Mouse (Mus musculus) midbrain, embryonic 15.5 days (tissue): ENCODE results near the gene Eml6. TPM values are rescaled to one million over a fixed set of nuclear protein-coding genes. Genes with fewer than 3 reads are reported as not detected.
A peak's percentile ranks its signal among the peaks of the same experiment; 100 is the strongest.
"Not testable (repeated sequence)": the region's sequence is repeated elsewhere in the genome, so short reads cannot be mapped to it uniquely, and the experiment has no call there.

ENCODE experiments used
- ATAC-seq: fragments of 200-750 bp; cut with Nextera tagmentation; replicated peaks from 2 replicates; pipeline ENCODE4 v1.8.0; 2017; ENCODE audit warnings: moderate TSS enrichment
- H3K27ac ChIP-seq: fragments of 300-500 bp; sonication (generic); 2 replicates; pipeline ENCODE4 v1.5.1; 2015; ENCODE audit warnings: mild to moderate bottlenecking, inconsistent platforms
- H3K27me3 ChIP-seq: fragments of 300-500 bp; sonication (generic); replicated peaks from 2 replicates; pipeline ENCODE4 v1.6.1; 2015; ENCODE audit warnings: inconsistent platforms
- H3K36me3 ChIP-seq: fragments of 300-500 bp; sonication (generic); replicated peaks from 2 replicates; pipeline ENCODE4 v1.6.1; 2015; ENCODE audit warnings: inconsistent platforms
- H3K4me1 ChIP-seq: fragments of 300-500 bp; sonication (generic); 2 replicates; pipeline ENCODE4 v1.6.1; 2015; ENCODE audit warnings: inconsistent platforms
- H3K4me2 ChIP-seq: fragments of 300-500 bp; sonication (generic); 2 replicates; pipeline ENCODE4 v1.6.1; 2015; ENCODE audit warnings: inconsistent platforms, mild to moderate bottlenecking, moderate library complexity
- H3K4me3 ChIP-seq: fragments of 300-500 bp; sonication (generic); 2 replicates; pipeline ENCODE4 v1.5.1; 2015; ENCODE audit warnings: mild to moderate bottlenecking, inconsistent platforms
- H3K9ac ChIP-seq: fragments of 300-500 bp; sonication (generic); 2 replicates; pipeline ENCODE4 v1.6.1; 2015; ENCODE audit warnings: mild to moderate bottlenecking, inconsistent platforms
- H3K9me3 ChIP-seq: fragments of 300-500 bp; sonication (generic); 2 replicates; pipeline ENCODE4 v1.6.1; 2016; ENCODE audit warnings: inconsistent platforms
- WGBS: fragments of 180-500 bp; shearing (Covaris S2); methylation state at CpG from one replicate; pipeline ENCODE4 v1.1.7; 2015; ENCODE audit warnings: mixed read lengths; 5-methylcytosine and 5-hydroxymethylcytosine counted together
- polyA plus RNA-seq: library from polyadenylated mRNA; unstranded; fragments of >200 nt; fragmentation: Nextera tagmentation; extraction: Ambion mirVana; gene quantifications from 2 replicates; pipeline ENCODE4 v1.2.1, GENCODE M21; 2015

The Eml6 gene
- polyA plus RNA-seq, 1 experiment from 2014 or later, result 7.7 TPM

DNA sequence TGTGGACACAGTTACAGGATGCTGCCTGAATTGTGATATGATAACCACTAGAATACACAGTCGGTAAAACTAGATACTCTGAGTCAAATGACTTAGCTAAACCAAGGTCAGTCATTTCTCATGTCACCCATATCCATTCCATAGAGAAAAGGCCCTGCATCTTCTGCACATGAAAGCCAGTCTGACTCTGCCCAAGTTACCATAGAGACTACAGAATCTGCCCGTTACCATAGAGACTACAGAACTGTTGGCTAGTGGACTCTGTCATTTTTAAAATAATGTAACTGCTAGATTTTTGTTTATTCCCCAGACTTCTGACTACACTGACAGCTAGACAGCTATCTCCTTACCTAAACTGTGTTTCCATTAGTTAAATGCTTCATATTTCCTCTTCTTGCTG, 198.1 kb downstream of the Eml6 start:
- no peaks in the 10 kb centered on the region for H3K9me3 ChIP-seq
- H3K4me3 ChIP-seq, result no peak overlapping the region
- no peaks in the 10 kb centered on the region for H3K4me1 ChIP-seq
- H3K9ac ChIP-seq, result no peak overlapping the region
- no peak overlapping the region for H3K4me2 ChIP-seq
- no peak overlapping the region for H3K27ac ChIP-seq
- ATAC-seq, result 0 out of 2 replicates have a peak, but pooled peaks have one; percentile 50
- H3K27me3 ChIP-seq, result no peaks in the 10 kb centered on the region; the same call in none of the 2 replicates
- H3K36me3 ChIP-seq, result no peaks in the 10 kb centered on the region
- WGBS, result 80% methylated on average over 2 of the region's 2 CpGs

DNA sequence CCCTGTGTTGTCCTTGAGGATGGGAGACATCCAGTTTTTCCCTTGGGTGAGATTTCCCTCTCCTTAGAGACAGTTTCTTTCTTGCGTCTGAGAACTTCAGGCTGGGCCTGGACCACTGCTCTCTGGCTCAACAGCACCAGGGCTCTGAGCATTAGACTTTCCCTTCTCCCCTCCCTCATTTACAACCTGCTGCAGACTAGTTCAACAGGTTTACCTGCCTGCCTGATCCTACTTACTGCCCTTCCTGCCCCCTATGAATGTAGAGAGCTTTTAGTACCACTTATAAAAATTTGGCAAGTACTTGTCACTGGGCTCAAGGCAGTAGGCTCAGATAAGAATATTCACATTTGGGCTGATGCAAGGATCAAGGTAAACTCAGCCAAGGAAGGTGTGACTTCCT, 199.8 kb downstream of the Eml6 start:
- no peaks in the 10 kb centered on the region for H3K4me1 ChIP-seq
- H3K36me3 ChIP-seq, result no peaks in the 10 kb centered on the region
- H3K27me3 ChIP-seq, result no peaks in the 10 kb centered on the region; the same call in none of the 2 replicates
- ATAC-seq, result no peak
- no peaks in the 10 kb centered on the region for H3K9me3 ChIP-seq
- no peak overlapping the region for H3K4me2 ChIP-seq
- H3K9ac ChIP-seq, result no peak overlapping the region
- WGBS, result 85% methylated on average over 1 of the region's 1 CpGs
- H3K4me3 ChIP-seq, result no peak overlapping the region
- H3K27ac ChIP-seq, result no peak overlapping the region

DNA sequence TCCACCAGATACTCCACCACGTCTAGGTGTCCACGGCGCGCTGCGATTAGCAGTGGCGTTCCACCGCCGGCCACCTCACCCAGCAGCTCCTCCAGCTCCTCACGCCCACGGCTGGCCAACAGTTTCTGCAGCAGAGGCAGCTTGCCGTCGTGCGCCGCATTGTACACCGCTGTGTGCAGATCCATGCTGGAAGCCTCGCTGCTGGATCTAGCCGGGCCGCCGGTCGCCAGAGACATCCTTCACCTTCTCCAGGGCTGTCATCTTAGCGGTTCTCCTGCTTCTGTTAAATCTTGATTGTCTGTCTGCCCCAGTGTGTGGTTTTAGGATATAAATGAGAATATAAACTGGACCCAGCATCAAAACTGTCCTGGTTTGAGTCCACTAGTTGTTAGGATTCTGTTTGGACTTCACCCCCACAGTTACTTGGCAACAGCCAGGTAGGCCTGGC, 200.5 kb downstream of the Eml6 start, which contains the start of gene 4931440F15Rik:
Gene 4931440F15Rik, minus strand, starts transcription at position 398 of the 448 bp plus-strand sequence.
- H3K27ac ChIP-seq, H3K27me3 ChIP-seq, H3K36me3 ChIP-seq, H3K9ac ChIP-seq, H3K9me3 ChIP-seq, H3K4me1 ChIP-seq, H3K4me3 ChIP-seq: not testable (repeated sequence)
- peak within 1 kb of the TSS; percentile 27 for H3K4me2 ChIP-seq
- peak; percentile 53 for ATAC-seq
- WGBS, result 48% methylated on average over 21 of the region's 21 CpGs

DNA sequence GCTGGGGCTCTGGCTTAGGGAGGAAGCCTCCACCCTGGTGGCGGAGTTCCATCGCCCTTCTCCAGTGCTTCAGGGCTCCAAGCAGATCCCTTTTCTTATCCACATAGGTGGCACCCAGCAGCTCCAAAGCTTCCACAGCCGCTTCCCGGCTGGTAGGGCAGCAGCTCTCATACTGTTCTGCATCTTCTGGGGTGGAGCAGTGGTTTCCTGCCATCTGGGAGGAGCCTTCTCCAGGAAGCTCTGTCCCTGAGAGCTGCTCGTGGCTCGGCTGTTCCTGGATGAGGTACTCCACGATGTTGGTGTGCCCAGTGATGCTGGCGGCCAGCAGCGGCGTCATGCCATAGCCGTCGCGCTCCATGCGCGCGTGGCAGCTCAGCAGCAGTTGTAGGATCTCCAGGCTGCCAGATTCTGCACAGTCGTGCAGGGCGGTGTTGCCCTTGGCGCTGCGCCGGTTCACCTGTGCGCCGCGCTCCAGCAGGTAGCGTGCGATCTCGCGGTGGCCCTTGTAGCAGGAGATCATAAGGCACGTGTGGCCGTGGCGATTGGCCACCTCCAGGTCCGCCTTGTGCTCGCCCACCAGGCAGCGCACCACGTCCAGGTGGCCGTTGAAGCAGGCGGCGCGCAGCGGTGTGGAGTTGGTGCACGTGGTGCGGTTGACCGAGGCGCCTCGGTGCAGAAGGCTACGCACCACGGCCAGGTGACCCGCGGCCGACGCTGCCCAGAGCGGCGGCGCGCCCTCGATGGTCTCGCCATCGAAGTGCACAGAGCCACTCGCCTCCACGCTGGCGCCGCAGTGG, 201.2 kb downstream of the Eml6 start:
- not testable (repeated sequence) for H3K27ac ChIP-seq, H3K4me1 ChIP-seq, H3K9me3 ChIP-seq, H3K27me3 ChIP-seq, H3K9ac ChIP-seq, H3K4me3 ChIP-seq, H3K36me3 ChIP-seq
- 25% methylated on average over 62 of the region's 62 CpGs for WGBS
- H3K4me2 ChIP-seq, result peak overlapping the region; percentile 27
- ATAC-seq, result peak; percentile 69

DNA sequence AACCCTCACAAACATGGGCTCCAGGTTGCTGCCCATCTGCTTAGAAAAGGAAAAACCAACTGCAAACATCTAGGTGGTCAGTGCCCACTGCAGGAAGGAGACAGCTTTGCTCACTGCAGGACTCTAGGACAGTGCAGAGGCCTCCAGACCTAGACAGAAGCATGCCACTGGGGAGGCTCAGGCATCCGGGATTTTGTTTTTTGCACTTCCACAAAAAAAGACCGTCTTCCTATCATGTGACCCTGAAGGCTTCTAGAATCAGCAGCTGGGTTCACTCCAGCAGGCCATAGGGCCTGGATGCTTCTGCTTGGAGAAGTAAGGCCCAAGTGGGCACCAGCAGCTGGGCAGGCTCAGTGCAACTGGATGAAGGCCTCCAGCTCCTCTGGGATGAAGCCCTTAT, 202.7 kb downstream of the Eml6 start:
- Histone ChIP-seq H3K27me3 (no peaks in the 10 kb centered on the region; the same call in none of the 2 replicates), H3K27ac (no peak overlapping the region), H3K9me3 (no peaks in the 10 kb centered on the region), H3K4me2 (no peak overlapping the region), H3K36me3 (no peaks in the 10 kb centered on the region), H3K9ac (no peak overlapping the region), H3K4me3 (no peak overlapping the region), H3K4me1 (no peaks in the 10 kb centered on the region)
- ATAC-seq, result no peak
- 92% methylated on average over 2 of the region's 2 CpGs for WGBS

DNA sequence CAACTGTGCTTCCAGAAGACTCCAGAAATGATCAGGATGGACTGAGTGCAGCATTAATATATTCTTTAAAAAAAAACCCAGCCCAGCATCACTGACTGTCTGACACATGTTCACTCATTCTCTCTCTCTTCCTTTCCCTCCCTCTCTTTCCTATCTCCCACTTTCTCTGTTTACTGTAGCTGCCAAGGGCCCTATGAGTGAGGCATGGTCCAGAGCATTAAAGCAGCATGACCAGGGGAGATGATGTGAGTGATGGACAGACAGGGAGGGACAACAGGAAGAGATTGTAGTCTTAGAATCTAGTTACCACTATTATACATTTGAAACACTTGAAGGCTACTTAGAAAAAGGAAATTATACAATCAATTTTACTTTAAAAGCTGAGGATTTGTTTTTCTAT, 210.2 kb downstream of the Eml6 start:
- Histone ChIP-seq H3K4me1 (no peaks in the 10 kb centered on the region), H3K9me3 (no peaks in the 10 kb centered on the region), H3K27ac (no peak overlapping the region), H3K4me3 (no peak overlapping the region), H3K36me3 (no peaks in the 10 kb centered on the region), H3K9ac (no peak overlapping the region), H3K4me2 (no peak overlapping the region), H3K27me3 (no peaks in the 10 kb centered on the region)
- ATAC-seq, result no peak

DNA sequence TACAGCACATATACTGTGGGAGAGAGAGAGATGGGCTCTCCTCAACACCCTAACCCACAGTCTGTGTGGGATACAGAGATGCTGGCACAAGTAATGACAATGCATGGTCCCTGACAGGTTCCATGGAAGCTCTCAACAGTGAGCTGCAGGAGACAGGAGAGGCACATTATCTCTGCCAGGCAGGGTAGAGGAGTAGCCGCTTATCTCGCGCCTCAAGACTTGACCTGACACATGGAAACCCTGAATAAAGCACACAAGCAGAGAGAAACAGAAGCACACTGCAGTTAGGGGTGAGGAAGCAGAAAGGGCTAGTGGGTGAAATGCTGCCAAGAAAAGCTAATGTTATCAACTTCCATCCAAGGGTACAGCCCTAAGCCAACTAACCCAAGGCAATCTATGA, 210.6 kb downstream of the Eml6 start:
- Histone ChIP-seq H3K9me3 (no peaks in the 10 kb centered on the region), H3K9ac (no peak overlapping the region), H3K4me3 (no peak overlapping the region), H3K27ac (no peak overlapping the region), H3K36me3 (no peaks in the 10 kb centered on the region), H3K4me2 (no peak overlapping the region), H3K27me3 (no peaks in the 10 kb centered on the region), H3K4me1 (no peaks in the 10 kb centered on the region)
- 86% methylated on average over 3 of the region's 3 CpGs for WGBS
- ATAC-seq, result no peak

DNA sequence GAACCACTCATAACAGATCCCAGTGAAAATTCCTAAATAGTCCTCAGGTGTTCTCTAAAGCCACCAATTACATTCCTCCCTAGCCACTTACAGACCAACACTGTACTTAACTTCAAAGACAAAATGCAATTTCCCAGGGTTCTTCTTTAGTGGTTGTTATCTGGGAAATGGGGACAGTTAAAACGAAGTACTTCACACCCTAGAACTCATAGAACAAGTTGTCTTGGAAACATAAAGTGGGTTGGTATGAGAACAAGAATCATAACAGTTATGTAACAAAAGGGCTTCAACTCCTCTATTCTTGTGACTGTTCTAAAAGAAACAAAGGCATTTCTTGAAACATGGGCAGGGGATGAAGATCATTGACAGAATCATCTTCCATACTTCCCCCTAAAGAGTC, 212.6 kb downstream of the Eml6 start:
- Histone ChIP-seq H3K9me3 (no peaks in the 10 kb centered on the region), H3K36me3 (no peaks in the 10 kb centered on the region), H3K9ac (no peak overlapping the region), H3K27me3 (no peaks in the 10 kb centered on the region), H3K4me1 (no peaks in the 10 kb centered on the region), H3K27ac (no peak overlapping the region), H3K4me3 (no peak overlapping the region), H3K4me2 (no peak overlapping the region)
- 86% methylated on average over 1 of the region's 1 CpGs for whole genome bisulfite sequencing
- ATAC-seq, result no peak

DNA sequence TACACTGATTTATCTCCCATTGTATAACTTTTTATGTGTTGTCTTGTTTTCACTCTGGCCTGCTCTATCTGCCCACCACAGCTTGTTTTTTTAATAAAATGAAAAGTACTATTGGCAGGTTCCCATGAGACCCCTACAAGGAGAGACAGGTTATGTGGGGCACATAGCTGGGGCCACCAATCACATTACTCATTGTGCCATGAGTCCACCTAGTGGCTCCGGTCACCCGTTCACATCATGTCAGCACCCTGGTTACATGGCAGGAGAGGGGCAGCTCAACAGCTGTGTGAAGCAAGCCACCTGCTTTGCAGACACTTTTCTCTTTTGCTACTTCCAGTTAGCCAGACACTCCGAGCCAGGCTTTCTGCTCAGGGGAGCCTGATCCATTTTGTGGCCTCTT, 213.4 kb downstream of the Eml6 start:
- Histone ChIP-seq H3K36me3 (no peaks in the 10 kb centered on the region), H3K27ac (no peak overlapping the region), H3K4me3 (no peak overlapping the region), H3K4me1 (no peaks in the 10 kb centered on the region), H3K9me3 (no peaks in the 10 kb centered on the region), H3K27me3 (no peaks in the 10 kb centered on the region), H3K9ac (no peak overlapping the region), H3K4me2 (no peak overlapping the region)
- ATAC-seq, result no peak
- 76% methylated on average over 3 of the region's 3 CpGs for WGBS

DNA sequence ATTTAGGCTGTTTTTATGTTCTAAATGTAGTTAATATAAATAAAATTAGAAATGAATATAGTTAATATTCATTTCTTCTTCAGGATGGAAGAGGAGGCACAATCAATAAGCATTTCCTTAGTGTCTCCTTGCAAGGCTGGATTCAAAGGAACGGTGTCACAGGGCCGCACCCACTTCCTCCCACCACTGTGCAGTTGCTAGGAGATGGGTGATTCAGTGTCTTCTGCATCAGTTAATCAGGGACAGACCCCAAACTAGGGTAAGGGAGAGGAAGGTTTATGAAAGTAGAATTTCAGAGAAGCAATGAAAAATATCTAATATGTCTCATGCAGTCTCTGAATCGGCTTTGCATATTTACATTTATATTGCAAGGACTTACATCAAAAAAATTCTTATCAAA, 215.5 kb downstream of the Eml6 start:
- no peaks in the 10 kb centered on the region for H3K36me3 ChIP-seq
- no peak overlapping the region for H3K9ac ChIP-seq
- no peaks in the 10 kb centered on the region for H3K4me1 ChIP-seq
- H3K27ac ChIP-seq, result no peak overlapping the region
- H3K4me2 ChIP-seq, result no peak overlapping the region
- no peak overlapping the region for H3K4me3 ChIP-seq
- ATAC-seq, result no peak
- no peaks in the 10 kb centered on the region for H3K9me3 ChIP-seq
- WGBS, result 76% methylated on average over 3 of the region's 3 CpGs
- no peaks in the 10 kb centered on the region for H3K27me3 ChIP-seq

DNA sequence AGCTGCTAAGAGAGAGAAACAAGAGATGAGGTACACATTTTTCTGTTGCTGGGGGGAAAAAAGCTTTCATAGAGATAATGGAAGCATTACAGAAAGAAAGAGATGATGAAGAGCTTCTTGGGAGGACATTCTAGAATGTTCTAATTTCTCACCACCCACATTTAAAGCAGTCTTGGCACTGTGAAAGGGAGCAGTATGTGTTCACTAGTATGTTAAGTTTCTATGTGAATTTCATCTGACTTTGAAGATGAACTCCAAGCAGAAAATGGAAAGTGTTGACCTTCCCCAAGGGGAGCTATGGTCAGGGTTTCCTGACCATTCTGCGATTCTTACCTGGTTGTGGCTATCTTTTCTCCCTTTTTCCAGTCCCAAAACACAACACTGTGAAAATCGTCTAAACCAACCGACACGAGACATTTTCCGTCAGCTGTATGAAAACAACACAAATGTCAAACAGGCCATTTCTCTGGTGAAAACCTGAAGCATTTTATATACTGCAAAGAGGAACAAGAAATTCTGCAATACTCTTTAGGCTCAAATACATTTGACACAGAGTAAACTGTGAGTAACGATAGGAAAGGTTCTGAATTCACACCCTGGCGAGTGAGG, 216.7 kb downstream of the Eml6 start:
- Histone ChIP-seq H3K27ac (no peak overlapping the region), H3K9me3 (no peaks in the 10 kb centered on the region), H3K4me2 (no peak overlapping the region), H3K4me3 (no peak overlapping the region), H3K36me3 (no peaks in the 10 kb centered on the region), H3K9ac (no peak overlapping the region), H3K27me3 (no peaks in the 10 kb centered on the region), H3K4me1 (no peaks in the 10 kb centered on the region)
- WGBS, result 92% methylated on average over 7 of the region's 7 CpGs
- no peak for ATAC-seq

DNA sequence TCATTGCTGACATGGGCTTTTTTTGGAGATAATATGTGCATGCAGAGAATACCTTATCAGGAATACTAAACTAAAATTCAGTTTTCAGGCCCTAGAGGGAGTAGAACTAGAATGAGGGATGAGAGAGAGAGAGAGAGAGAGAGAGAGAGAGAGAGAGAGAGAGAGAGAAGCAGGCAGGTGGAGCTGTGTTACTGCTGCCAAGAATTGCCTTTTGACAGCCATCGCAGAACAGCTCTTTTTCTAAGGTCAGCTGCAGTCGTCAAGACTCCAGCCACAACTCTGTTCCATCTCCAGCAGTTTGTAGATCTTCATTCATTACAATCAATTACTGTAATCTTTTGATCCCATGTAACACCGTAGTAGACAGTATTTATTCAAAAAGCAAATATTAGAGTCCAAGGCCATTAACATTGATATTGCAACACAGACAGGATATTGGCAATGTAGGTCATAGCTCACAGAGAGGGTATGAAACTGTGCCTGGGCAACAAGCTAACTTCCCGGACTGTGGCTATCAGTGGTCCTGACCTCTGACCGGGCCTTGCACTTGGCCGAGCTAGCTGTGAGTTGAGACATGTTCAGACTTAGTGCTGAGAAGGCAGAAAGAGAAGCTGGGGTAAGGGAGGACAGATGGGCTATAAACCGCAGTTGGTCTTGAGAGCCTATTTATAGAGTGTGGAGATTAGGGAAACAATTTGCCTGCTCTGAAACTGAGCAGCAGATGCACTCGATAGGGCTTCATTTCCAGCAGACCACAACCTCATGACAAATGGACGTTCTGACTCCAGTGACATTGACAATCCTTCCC, 217.5 kb downstream of the Eml6 start:
- no peak overlapping the region for H3K4me2 ChIP-seq
- no peak overlapping the region for H3K9ac ChIP-seq
- H3K4me1 ChIP-seq, result no peaks in the 10 kb centered on the region
- no peak overlapping the region for H3K4me3 ChIP-seq
- H3K27ac ChIP-seq, result no peak overlapping the region
- 76% methylated on average over 9 of the region's 9 CpGs for WGBS
- H3K36me3 ChIP-seq, result no peaks in the 10 kb centered on the region
- no peaks in the 10 kb centered on the region for H3K27me3 ChIP-seq
- no peak for ATAC-seq
- no peaks in the 10 kb centered on the region for H3K9me3 ChIP-seq
